Mouse (Mus musculus) liver, postnatal 0 days (tissue): ENCODE data around the gene Pip5k1c. TPM values are rescaled to one million over a fixed set of nuclear protein-coding genes. Genes with fewer than 3 reads are reported as not detected.
A peak's percentile ranks its signal among the peaks of the same experiment; 100 is the strongest.

Experiments
- ATAC-seq: fragments of 200-750 bp; cut with Nextera tagmentation; 2 replicates; pipeline ENCODE4 v1.8.0; 2017; ENCODE audit warnings: mild to moderate bottlenecking, moderate library complexity
- DNase-seq: peaks from one replicate; pipeline ENCODE4 v3.0.0-alpha.2; 2016
- H3K27ac ChIP-seq: fragments of 300-500 bp; sonication (generic); 2 replicates; pipeline ENCODE4 v1.5.1; 2014; ENCODE audit warnings: antibody characterized with exemption, moderate library complexity, mild to moderate bottlenecking, low read depth
- H3K27me3 ChIP-seq: fragments of 300-500 bp; sonication (generic); 2 replicates; pipeline ENCODE4 v1.6.1; 2014; ENCODE audit warnings: low read length, control low read depth, mixed read lengths; ENCODE audit not compliant: insufficient read depth
- H3K36me3 ChIP-seq: fragments of 300-500 bp; sonication (generic); replicated peaks from 2 replicates; pipeline ENCODE4 v1.6.1; 2014; ENCODE audit warnings: mild to moderate bottlenecking, control low read depth, low read length, moderate library complexity, mixed read lengths; ENCODE audit not compliant: insufficient read depth
- H3K4me1 ChIP-seq: fragments of 300-500 bp; sonication (generic); 2 replicates; pipeline ENCODE4 v1.6.1; 2014; ENCODE audit warnings: antibody characterized with exemption, mild to moderate bottlenecking, control low read depth; ENCODE audit not compliant: insufficient read depth
- H3K4me2 ChIP-seq: fragments of 300-500 bp; sonication (generic); 2 replicates; pipeline ENCODE4 v1.6.1; 2014; ENCODE audit warnings: low read depth, mild to moderate bottlenecking, low read length, moderate library complexity, mixed read lengths
- H3K4me3 ChIP-seq: fragments of 300-500 bp; sonication (generic); 2 replicates; pipeline ENCODE4 v1.5.1; 2014; ENCODE audit warnings: low read depth, low read length
- H3K9ac ChIP-seq: fragments of 300-500 bp; sonication (generic); replicated peaks from 2 replicates; pipeline ENCODE4 v1.6.1; 2014; ENCODE audit warnings: mild to moderate bottlenecking, moderate library complexity
- H3K9me3 ChIP-seq: fragments of 300-500 bp; sonication (generic); 2 replicates; pipeline ENCODE4 v1.6.1; 2016; ENCODE audit warnings: mild to moderate bottlenecking, control low read depth, low read length, mixed read lengths
- CTCF ChIP-seq: sonication (generic); IDR thresholded peaks from 2 replicates; pipeline ENCODE4 v1.5.1; 2016; ENCODE audit warnings: antibody characterized with exemption, low read depth
- EP300 ChIP-seq: IDR thresholded peaks from 2 replicates; pipeline ENCODE4 v1.6.1; 2016; ENCODE audit warnings: antibody characterized with exemption, low read depth, mild to moderate bottlenecking
- WGBS: fragments of 180-500 bp; shearing (Covaris S2); extraction: QIAGEN DNeasy Blood & Tissue Kit; methylation state at CpG from one replicate; pipeline ENCODE4 v1.1.7; 2014; ENCODE audit not compliant: insufficient replicate concordance; 5-methylcytosine and 5-hydroxymethylcytosine counted together
- polyA plus RNA-seq: library from polyadenylated mRNA; unstranded; fragments of >200 nt; fragmentation: Nextera tagmentation; extraction: Ambion mirVana; gene quantifications from 2 replicates; pipeline ENCODE4 v1.2.1, GENCODE M21; 2015

Gene Pip5k1c
- polyA plus RNA-seq, 1 experiment from 2014 or later = 9.7 TPM

DNA sequence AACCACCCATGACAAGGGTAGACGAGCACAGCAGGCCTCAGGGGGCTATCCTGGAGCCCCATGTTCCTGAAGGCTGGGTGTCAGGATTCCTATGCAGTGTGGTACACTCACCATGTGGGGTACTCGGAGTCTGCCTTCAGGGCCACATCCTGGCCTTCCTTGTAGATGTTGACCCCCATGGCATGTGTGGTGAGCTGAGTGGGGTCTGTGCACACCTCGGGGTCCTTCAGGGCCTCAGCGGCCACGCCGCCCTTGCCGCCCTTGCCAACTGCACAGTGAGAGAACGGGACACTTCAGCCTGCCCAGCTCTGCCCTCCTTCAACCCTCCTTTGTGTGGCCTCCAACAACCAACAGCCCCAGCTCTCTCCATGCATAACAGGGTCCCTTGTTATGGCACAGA lies 27.2 kb upstream of the Pip5k1c start:
- ATAC-seq (no peak), DNase-seq (no peak)
- H3K27ac ChIP-seq = no peak overlapping the region
- peaks cover 22% of the 10 kb centered on the region for H3K4me1 ChIP-seq
- H3K27me3 ChIP-seq = no peaks in the 10 kb centered on the region
- H3K36me3 ChIP-seq = peaks cover 20% of the 10 kb centered on the region
- no peak overlapping the region for H3K4me3 ChIP-seq
- H3K4me2 ChIP-seq = peak overlapping the region; percentile 81; the same call in 1 of the 2 replicates
- 88% methylated on average over 8 of the region's 8 CpGs for WGBS
- TF ChIP-seq EP300 (no peak), CTCF (no peak)
- H3K9me3 ChIP-seq = peaks cover 2% of the 10 kb centered on the region
- H3K9ac ChIP-seq = 0 out of 2 replicates have a peak overlapping the region, but pooled peaks have one; percentile 72

DNA sequence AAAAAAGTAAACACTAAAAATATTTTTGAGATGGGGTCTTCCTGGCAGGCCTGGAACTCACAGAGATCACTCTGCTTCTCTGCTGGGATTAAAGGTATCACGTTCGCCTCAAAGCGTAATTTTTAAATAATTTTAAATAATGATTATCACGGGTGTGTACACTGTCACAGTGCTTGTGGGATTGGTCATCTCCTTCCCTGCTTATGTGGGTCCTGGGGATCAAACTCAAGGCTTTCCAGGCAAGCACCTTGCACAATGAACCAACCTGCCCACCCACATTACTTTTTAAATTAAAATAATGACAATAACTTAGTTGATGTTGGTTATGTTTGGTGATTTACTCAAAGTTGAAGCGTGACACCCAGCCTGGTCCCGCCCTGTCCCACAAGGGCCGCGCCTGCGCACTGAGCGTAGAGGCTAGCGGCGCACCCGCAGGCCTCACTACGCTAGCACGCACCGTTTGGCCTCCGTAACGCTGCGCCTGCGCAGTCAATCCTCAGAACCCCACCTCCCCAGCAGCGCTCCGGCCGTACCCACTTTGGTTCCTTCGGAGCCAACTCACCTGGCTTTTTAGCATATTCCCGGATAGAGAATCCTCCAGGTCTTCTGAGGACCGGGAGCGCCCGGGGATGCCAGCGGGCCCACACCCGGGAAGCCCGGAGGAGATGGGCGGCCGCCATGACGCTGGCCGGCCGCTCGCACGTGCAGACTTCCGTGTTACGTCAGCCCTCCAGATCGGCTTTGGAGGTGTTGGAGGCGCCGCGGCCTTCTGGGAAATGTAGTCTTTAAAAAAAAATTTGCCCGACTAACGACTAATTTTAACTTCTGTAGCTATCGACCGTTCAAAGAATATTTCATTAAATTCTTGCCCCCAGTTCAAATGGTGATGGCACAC lies 26.3 kb upstream of the Pip5k1c start, which contains the start of the genes Mrpl54 and Apba3:
TSS of gene Mrpl54 (minus strand) at position 724 of the 895 bp plus-strand sequence.
TSS of gene Apba3 (plus strand) at position 750 of the 895 bp plus-strand sequence.
- Histone ChIP-seq H3K9me3 (no peaks in the 10 kb centered on the region), H3K9ac (peak within 1 kb of the TSS; percentile 72), H3K36me3 (peaks cover 26% of the 10 kb centered on the region), H3K27me3 (no peaks in the 10 kb centered on the region), H3K27ac (peak within 1 kb of the TSS; percentile 74), H3K4me1 (peaks cover 22% of the 10 kb centered on the region), H3K4me2 (peak within 1 kb of the TSS; percentile 81), H3K4me3 (peak within 1 kb of the TSS; percentile 73)
- under 1% methylated on average over 48 of the region's 48 CpGs for WGBS
- DNase-seq (peak; percentile 96), ATAC-seq (peak; percentile 96)
- TF ChIP-seq CTCF (no peak), EP300 (0 out of 2 replicates have a peak, but pooled peaks have one; percentile 5)

GRCm38 (mm10) chr10:81268056-81268455 lies 24.7 kb upstream of the Pip5k1c start:
- Histone ChIP-seq H3K27me3 (no peaks in the 10 kb centered on the region), H3K36me3 (peaks cover 40% of the 10 kb centered on the region), H3K9me3 (no peaks in the 10 kb centered on the region), H3K4me1 (peaks cover 22% of the 10 kb centered on the region), H3K27ac (peak overlapping the region; percentile 81), H3K9ac (peak overlapping the region; percentile 87), H3K4me2 (peak overlapping the region; percentile 81), H3K4me3 (peak overlapping the region; percentile 73)
- DNase-seq = peak; percentile 84
- TF ChIP-seq CTCF = no peak
- TF ChIP-seq EP300 = no peak
- 2% methylated on average over 23 of the region's 23 CpGs for WGBS
- peak; percentile 62 for ATAC-seq

GRCm38 (mm10) chr10:81268643-81269412 lies 23.9 kb upstream of the Pip5k1c start:
- ATAC-seq (no peak), DNase-seq (no peak)
- H3K4me1 ChIP-seq = peaks cover 22% of the 10 kb centered on the region
- no peaks in the 10 kb centered on the region for H3K9me3 ChIP-seq
- H3K36me3 ChIP-seq = peaks cover 40% of the 10 kb centered on the region
- H3K4me2 ChIP-seq = peak overlapping the region; percentile 81
- H3K9ac ChIP-seq = peak overlapping the region; percentile 87
- peak overlapping the region; percentile 73 for H3K4me3 ChIP-seq
- TF ChIP-seq CTCF (no peak), EP300 (no peak)
- 80% methylated on average over 14 of the region's 16 CpGs for WGBS
- H3K27ac ChIP-seq = peak overlapping the region; percentile 81
- no peaks in the 10 kb centered on the region for H3K27me3 ChIP-seq

GRCm38 (mm10) chr10:81272356-81272755 lies 20.4 kb upstream of the Pip5k1c start:
- Histone ChIP-seq H3K27ac (no peak overlapping the region), H3K4me2 (no peak overlapping the region), H3K9ac (no peak overlapping the region), H3K4me3 (no peak overlapping the region), H3K36me3 (peaks cover 28% of the 10 kb centered on the region), H3K27me3 (no peaks in the 10 kb centered on the region), H3K9me3 (no peaks in the 10 kb centered on the region), H3K4me1 (peaks cover 9% of the 10 kb centered on the region)
- 95% methylated on average over 21 of the region's 21 CpGs for WGBS
- DNase-seq (no peak), ATAC-seq (no peak)
- TF ChIP-seq CTCF (no peak), EP300 (no peak)

- ATAC-seq = no peak
- TF ChIP-seq CTCF (no peak), EP300 (no peak)
- WGBS = 90% methylated on average over 19 of the region's 19 CpGs
These were observed 18.9 kb upstream of the Pip5k1c start for GRCm38 (mm10) chr10:81273842-81274241.

More at GRCm38 (mm10) chr10:81273842-81274241, 18.9 kb upstream of the Pip5k1c start:
- DNase-seq = no peak
- H3K4me1 ChIP-seq = peaks cover 5% of the 10 kb centered on the region; the same call in 1 of the 2 replicates
- H3K9me3 ChIP-seq = no peaks in the 10 kb centered on the region
- no peaks in the 10 kb centered on the region for H3K27me3 ChIP-seq
- H3K36me3 ChIP-seq = peaks cover 28% of the 10 kb centered on the region
- H3K4me3 ChIP-seq = no peak overlapping the region
- H3K4me2 ChIP-seq = no peak overlapping the region
- H3K27ac ChIP-seq = no peak overlapping the region
- H3K9ac ChIP-seq = no peak overlapping the region
